Mouse (Mus musculus): ENCODE measurements at regions not wholly inside any gene's neighbourhood (a gene's known extent, or its start where the extent isn't known, plus 50 kb on each side); places are given as distances from the start of the nearest gene placed in this dataset.
"Not testable (repeated sequence)": the region's sequence is repeated elsewhere in the genome, so short reads cannot be mapped to it uniquely, and the experiment has no call there.

DNA sequence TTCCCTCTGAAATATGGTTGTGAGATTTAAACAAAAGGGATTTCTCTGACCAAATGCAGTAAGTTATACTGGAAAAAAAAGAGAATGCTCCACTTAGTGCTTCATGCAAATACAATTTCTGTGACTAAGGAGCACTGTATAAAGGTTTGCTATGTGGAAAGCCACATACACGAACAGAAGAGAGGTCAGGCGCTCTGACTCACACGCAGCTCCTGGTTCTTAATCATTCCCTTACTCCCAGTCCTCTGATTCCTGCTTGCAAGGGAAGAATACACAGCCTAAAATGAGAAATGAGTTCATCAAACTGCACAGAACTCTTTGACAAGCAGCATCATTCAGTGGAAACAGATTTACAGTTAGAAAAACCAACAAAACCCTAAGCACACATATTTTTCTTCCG lies 406.8 kb downstream of the Gja1 start:
- DNase-seq: no peak

DNA sequence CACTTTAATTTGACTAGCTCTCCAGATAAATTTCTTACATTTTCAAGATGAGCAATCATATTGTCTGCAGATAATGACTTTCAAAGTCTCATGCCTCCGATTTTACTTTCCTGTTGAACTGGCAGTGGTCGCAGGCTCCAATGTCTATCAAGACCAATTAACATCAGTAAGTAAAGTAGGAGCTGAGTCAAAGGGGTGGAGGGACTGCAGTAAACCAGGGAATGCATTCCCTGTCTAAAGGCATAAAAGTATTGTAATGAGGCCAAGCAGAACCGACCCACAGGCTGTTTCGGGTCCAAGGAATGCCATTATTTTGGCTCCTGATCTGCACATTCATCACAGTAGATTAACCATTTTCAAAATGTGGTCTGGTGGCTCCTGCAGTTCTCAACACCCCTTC lies 411.0 kb downstream of the Gja1 start:
- DNase-seq: no peak

DNA sequence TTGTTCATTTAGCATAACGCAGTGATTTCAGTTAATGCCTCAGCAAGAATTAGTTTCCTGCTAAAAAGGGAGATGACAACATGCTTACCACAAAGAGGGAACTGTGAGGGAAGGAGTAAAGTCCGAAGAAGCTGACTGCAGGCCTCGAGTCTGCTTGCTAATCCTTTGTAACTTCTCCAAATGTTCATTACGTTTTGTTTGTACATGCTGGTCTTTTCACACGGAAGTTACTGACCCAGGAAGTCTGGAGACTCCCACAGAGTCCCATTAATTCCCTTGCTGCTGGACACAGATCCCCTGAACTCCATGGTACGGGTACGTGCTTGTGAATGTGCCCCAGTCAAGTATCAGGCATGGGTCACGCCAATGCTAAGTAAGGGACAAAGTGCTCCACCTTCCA lies 415.9 kb downstream of the Gja1 start:
- no peak for DNase-seq

DNA sequence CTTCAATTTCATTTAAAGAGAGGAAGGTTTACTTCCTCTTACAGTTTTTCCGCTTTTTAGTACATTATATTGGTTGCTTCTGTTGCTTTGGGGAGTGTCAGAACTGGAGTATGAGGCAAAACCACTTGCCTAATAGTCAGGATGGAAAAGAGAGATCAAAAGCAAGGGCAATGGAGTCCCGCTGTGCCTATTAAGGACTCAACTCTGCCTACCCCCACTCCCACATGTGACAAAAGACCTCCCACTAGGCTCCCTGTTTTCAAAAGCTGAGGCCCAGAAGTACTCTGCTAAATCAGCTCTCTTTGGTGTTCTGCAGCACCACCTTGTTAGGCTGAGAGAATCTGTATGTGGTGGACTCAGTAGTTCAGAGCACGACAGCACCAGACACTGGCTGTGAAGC lies 418.3 kb downstream of the Gja1 start:
- no peak for DNase-seq

DNA sequence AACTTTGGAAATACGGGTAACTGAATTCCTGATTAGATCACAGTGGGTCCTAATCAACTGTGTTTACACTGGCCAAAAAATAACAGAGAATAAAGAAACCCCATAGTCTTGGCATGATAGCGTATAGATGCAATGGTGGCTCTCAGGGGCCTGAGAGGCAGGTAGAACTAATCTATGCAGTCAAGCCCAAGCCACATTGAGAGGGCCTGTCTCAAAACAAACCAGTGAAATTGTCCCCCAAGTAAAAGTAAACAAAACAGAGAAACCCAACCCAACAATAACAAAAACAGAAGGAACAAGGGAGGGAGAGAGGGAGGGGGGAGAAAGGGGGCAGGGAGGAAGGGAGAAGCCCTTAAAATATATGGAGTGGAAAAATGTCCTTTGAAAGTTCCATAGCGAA lies 422.2 kb downstream of the Gja1 start:
- no peak for DNase-seq

DNA sequence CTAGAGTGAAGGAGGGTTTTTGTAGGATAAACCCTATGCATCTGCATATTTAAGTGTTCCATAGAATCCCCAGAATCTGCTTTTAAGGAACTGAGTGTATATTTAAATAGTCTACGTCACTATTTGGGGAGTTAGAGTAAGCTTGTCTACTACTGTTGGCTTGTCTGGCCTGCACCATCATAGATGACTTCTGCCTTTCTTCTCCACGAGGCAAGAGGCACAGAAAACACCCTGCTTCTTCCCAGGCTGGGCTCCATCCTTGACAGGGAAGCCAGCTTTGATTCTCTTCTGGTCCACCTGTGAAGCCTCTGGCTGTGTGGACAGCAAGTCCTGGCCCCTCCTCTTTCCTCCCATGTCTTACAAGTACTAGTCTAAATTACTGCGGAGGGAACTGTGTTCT lies 422.6 kb downstream of the Gja1 start:
- DNase-seq: no peak

DNA sequence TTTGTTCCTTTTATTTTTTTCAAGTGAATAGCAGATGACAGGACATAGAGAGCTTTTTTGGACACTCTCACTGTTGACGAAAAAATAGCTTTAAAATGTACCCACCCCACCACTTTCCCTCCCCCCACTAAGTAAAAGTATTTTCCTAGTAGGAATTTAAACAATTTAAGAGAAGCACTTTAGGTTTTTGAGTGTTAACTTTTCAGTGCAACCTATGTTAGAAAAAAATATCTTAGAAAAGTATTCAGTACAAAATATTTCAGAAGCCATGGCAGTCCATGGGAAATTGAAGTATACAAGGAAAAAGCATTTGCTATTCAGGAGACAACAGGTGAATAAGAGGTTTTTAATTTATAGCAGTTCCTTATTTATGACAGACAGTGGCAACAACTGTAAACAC lies 431.9 kb downstream of the Gja1 start:
- no peak for DNase-seq

DNA sequence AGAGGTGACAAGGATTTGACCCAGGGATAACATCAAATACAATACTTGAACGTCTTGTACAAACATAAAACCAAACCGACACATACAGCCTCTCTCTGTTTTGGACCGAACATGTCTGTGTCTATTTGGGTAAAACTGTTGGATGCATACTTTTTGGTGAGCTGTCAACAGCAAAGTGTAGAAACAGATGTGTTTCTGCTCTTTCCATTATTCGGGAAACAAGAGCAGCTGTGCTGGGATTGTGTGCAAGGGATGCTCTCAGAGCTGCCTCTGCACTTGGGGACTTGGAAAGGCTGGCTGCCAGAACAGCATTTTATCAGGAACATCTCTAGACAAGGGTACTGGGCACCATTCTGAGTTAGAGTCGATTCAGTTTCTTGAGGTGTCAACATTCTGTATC lies 445.0 kb downstream of the Gja1 start:
- DNase-seq: peak; percentile 8

DNA sequence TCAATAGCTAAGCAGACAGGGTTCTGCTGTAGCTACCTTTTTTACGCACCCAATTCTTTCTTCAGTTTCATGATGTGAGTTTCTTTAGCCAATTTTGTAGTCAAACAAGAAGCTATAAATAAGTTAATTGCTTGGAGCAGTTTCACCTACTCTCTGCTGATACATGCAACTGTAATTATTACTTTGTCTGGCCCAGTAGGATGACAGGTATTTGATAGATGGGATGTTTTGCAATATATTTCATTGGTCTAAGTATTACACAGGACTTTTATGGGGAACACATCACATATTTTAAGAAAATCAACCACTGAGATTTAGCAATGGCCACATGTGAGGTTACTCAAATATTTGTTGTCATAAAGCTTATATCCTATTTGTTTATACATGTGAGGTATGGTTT lies 454.2 kb downstream of the Gja1 start:
- DNase-seq: no peak

DNA sequence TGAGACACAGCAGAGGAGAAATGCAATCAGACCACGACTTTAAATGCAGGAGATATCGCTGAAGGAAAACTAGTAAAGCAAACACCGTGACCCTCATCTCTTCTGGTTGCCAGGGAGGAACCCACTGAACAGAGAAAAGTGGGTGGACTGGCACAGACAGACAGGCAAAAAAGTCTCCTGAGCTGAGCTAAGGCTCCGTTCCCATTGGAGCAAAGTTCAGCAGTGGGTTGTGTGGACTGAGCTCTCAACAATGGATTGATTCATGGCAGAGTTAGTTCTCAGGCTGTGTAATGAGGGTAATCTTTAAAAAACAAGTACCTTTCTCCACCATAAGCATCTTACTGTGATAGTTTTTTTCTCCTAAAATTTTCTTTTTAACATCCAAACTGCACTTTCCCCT lies 454.8 kb downstream of the Gja1 start:
- DNase-seq: no peak

DNA sequence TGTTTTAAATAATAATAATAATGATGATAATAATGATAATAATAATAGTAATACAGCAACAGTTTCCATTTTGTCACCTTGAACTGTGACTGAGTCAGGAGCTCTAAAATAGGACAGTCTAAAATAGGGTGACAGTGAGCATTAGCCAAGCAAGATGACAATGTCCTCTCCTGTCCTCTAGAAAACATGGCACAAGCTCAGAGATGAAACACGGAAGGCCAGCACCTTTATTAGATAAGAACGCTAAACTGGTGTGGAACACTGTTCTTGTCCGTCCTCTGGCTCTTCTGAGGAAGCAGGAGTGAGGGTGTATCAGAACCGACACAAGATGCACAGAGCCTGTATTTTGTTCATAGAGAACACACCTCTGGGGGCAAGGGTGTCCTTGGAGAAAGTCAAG lies 459.0 kb downstream of the Gja1 start:
- no peak for DNase-seq

DNA sequence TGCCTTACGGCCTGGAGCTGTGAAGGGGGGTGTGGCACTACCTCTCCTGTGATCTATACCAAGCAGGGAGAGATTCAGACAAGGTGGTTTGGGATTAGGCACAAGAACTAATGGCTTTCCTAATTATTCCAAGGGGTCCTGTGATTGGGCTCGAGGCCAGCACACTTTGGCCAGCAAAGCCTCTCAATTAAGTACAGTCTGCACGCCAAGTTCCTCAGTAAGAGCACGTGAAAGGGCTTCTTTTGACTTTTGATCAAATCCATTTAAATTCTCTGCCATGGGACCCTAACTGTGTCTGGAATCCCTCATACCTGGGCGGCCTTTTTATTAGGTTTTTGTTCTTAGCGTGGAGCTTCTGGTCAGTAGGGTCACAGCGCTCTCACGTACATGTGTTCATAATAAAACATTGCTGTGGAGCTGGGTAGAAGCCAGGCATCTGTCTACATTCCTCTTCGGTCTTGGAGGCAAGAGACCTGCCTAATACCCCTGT lies 461.9 kb downstream of the Gja1 start:
- DNase-seq: no peak

DNA sequence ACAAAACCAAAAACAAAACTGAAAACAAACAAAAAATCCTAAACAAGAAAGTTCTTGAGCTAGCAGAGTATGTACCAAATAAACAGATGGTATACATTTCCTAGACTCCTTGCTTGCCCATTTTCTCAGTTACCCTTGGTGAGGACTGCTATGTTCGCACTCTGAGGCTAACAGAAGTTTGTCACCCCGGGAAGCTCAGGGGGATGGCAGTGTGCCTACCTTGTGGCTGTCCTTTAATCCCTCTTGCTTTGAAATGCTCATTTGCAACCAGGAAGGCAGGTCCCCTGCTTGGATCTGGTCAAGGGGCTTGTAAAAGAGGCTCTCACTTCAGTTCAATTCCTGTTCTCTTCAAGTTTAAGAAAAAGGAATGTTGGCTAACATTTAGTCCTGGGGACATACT lies 462.4 kb downstream of the Gja1 start:
- no peak for DNase-seq

DNA sequence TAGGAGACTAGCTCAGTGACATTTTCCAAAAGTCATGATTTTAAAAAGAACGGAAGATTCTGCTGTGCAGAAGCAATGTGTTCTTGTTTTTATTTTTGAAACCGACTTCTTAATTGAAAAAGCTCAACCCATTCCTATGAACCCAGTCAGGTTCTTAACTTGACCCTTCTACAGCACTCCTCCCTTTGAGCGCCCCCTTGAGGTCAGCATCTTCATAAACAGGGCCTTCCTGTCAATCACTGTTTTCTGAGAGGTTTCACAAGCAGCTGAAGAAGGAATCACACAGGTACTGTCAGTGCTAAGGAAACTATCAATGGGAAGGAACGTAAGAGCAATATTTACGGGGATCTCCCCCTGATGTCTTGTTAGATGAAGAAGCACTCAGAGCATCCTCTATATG lies 463.6 kb downstream of the Gja1 start:
- no peak for DNase-seq

DNA sequence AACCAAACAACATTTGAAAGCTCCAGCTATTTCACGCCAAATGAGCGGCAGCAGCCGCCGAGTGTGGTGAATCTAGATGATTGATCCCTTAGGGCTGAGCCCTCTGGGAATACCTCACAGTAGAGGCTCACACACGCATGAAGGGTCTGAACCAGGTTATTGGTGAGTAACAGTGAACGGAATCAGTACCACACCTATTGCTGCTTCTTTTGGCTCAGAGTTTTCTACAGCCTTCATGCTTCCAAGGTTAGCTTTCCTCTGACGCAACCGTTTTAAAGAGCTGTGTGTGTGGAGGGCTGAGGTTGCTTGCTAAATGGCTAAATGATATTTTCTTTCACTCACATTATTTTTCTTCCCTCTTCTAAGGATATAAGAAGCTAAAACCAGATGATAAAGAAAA lies 464.4 kb downstream of the Gja1 start:
- DNase-seq: no peak

DNA sequence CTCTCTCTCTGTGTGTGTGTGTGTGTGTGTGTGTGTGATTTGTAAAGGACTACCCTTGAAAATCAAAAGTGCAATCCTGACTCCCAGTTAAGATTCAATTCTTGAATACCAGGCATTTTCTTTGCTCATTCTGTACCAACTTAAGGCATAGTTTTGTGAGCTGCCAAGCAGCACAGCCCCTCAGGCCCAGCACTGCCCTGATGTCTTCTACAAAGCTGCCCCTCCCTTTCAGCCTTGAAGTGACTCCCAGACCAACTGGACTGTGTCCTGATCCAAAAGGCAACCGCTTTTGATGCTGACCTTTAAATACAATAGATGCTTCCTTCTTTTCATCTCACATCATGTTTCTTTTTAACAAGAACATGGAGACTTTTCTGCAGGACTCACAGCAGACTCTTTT lies 464.8 kb downstream of the Gja1 start:
- DNase-seq: no peak

DNA sequence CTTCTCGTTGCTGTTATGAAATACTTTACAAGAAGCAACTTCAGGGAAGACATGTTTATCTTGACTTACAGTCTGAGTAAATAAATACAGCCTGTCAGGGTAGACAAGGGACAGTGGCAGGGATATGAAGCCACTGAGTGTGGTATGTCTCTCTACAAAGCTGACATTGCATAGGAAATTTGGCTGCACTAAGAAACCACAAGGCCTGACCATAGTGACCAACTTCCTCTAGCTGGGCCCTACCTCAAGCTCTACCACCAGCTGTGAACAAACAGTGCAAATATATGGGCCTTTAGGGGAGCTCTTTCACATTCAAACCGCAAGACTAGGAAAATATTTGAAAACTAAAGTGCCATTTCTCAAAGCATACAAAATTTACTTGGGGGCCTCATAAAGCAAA lies 475.4 kb downstream of the Gja1 start:
- no peak for DNase-seq

DNA sequence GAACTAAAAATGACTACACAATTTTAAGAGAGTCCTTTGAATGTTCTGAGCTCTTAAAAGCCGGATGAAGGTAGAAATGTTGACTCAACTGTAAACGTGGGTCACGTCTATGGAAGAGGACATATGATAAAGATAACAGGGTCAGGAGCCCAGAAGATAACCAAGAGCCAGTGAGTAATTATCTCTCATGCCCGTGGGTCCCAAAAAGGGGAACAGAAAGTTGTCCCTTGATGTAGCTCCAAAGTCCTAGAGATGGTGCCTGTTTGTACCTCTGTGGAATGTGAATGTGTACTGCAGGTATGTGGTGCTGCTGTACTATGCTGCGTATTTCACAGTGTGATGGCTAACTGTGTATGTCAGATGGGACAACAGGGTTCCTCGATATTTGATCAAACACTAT lies 479.1 kb downstream of the Gja1 start:
- DNase-seq: no peak

DNA sequence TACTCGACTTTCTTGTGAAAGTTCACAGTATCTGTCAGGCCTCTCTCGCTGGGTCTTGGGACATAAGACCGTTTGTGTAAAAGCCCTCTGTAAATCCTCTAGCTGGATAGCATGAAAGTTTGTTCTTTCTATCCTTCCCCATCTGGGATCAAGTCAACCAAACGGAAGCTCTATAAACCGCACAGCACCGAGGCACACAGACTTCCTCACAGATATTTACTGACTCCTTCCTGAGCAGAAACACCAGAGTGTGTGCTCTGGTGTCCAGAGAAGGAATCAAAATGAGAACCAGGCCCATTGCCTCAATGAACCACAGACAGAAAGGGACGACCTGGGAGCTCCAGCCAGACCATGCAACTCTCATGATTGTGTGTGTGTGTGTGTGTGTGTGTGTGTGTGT lies 502.6 kb downstream of the Gja1 start:
- DNase-seq: no peak

DNA sequence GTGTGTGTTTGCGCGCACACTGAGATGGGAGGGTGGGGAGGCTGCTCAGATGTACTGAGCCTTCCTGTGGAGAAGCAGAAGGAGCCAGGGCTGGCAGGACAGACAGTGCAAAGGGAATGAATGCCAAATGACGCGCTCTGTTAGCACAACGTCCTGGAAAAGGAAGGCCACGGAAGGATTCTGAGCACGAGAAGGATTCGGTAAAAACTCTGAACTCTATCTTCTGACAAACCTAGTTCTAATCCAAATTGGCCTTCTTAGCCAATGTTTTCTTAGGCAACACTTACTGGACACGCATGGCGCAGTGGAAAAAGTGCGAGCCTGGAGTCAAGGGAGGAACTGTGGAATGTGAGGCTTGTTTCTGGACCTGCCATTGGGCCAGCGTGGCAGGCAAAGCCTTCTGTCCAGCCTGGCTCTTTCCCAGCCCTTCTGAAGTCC lies 503.0 kb downstream of the Gja1 start:
- DNase-seq: peak; percentile 74

DNA sequence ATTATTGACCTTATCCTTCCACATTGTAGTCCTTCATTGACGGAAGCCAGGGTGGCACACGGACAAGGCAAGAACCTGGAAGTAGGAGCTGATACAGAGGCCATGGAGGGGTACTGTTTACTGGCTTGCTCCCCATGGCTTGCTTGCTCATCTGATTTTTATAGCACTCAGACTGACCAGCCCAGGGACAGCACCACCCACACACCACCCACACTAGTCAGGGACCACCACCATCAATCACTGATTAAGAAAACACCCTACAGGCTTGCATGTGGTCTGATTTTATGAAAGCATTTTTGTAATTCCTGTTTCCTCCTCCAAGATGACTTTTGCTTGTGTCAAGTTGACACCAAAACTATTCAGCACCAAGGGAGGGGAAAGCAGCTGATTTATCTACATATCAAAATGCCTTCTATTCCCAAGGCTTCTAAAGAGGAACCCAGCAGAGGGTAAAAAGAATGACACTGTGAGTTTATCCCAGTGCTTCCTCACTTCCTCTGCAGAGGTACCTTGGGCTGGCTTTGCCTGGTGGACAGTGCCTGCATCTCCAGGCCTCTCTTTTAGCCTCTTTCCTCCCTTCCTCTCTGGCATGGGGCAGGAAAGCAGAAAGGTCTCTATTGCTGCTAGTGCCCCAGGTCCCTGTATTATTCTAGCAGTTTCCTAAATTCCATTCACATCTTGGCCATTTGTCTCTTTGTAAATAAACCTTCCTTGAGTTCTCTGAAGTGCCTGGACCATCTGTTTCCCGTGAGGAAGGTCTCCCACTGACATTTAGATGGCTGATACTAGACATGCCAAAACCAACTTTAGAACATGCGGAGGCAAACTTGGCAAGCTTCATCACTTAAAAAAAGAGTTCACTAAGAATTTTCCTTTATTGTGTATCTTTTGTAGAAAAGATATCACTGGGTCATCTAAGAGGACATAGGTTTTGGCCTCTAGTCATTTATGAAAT lies 507.6 kb downstream of the Gja1 start:
- no peak for DNase-seq

DNA sequence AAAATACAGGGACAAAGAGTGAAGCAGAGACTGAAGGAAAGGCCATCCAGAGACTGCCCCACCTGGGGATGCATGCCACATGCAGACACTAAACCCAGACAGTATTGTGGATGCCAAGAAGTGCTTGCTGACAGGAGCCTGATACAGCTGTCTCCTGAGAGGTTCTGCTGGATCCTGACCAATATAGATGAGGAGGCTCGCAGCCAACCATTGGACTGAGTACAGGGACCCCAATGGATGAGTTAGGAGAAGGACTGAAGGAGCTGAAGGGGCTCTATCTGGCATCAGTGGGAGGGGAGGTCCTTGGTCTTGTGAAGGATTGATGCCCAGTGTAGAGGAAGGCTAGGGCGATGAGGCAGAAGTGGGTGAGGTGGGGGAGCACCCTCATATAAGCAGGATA lies 514.4 kb downstream of the Gja1 start:
- DNase-seq: not testable (repeated sequence)

DNA sequence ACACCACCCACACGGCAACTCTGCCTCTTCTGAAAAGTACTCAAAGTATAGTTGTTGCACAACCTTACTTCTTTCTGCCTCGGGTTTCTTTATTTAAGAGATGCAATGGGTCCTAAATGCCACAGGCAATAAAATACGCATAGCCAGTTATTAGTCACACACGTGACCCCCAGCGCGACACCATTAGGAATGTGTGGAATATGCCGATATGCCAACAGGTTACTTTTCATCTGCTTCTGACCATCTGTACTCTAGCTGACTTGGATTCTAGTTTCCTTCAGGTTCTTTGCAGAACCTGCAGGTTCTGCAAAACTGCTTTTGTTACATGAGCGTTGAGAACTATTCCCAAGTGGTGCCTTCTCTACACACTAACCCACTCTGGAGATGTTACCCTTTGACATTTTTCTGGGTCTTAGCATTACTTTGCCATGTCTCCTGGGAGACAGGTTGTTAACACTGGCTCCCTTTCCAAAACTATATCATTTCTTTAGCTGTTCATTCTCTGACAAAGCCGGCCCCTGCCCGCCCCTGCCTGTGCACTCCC lies 515.6 kb downstream of the Gja1 start:
- no peak for DNase-seq

DNA sequence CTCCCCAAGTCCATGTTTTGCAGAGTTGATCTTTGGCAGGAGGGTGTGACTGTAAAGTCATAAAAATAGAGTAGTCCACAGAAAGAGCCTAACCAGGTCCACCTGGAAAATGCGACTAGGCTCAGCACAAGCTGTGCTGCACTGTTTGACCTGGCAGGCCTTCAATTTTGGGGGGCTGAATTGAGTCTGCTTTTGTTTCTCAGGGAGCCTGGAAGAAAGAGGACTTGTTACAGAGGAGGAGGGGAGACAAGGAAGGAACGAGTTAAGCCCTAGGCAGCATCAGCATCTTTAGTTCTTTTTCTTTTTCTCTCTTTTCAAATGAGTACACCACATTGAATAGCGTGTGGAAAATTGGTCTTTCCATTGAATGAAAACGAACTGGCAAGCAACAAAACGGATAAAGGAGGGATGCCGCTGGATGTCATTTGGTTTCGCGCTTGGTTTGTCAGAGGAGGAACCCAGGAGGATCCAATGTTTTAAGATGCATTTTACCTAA lies 516.1 kb downstream of the Gja1 start:
- DNase-seq: no peak
